Mouse (Mus musculus) heart, embryonic 10.5 days (tissue): ENCODE measurements around the gene Samd14. TPM values are rescaled to one million over a fixed set of nuclear protein-coding genes. Genes with fewer than 3 reads are reported as not detected.

Experiments used
- DNase-seq: peaks from one replicate; pipeline ENCODE4 v3.0.0-alpha.2; 2017; ENCODE audit warnings: low spot score
- H3K27ac ChIP-seq: fragments of 300-500 bp; sonication (generic); 2 replicates; pipeline ENCODE4 v1.5.1; 2016; ENCODE audit warnings: mild to moderate bottlenecking
- H3K27me3 ChIP-seq: fragments of 300-500 bp; sonication (generic); 2 replicates; pipeline ENCODE4 v1.6.1; 2016; ENCODE audit warnings: mild to moderate bottlenecking; ENCODE audit not compliant: poor library complexity, insufficient read depth, severe bottlenecking
- H3K36me3 ChIP-seq: fragments of 300-500 bp; sonication (generic); 2 replicates; pipeline ENCODE4 v1.6.1; 2016; ENCODE audit warnings: mild to moderate bottlenecking, moderate library complexity
- H3K4me1 ChIP-seq: fragments of 300-500 bp; sonication (generic); 2 replicates; pipeline ENCODE4 v1.6.1; 2016; ENCODE audit warnings: mild to moderate bottlenecking
- H3K4me3 ChIP-seq: fragments of 300-500 bp; sonication (generic); 2 replicates; pipeline ENCODE4 v1.5.1; 2016; ENCODE audit warnings: mild to moderate bottlenecking, moderate library complexity
- H3K9me3 ChIP-seq: fragments of 300-500 bp; sonication (generic); 2 replicates; pipeline ENCODE4 v1.6.1; 2016; ENCODE audit warnings: mild to moderate bottlenecking, moderate library complexity
- WGBS: fragments of 180-500 bp; shearing (Covaris S2); methylation state at CpG from one replicate; pipeline ENCODE4 v1.1.7; 2016; 5-methylcytosine and 5-hydroxymethylcytosine counted together
- polyA plus RNA-seq: library from polyadenylated mRNA; unstranded; fragments of >200 nt; fragmentation: Nextera tagmentation; extraction: Ambion mirVana; gene quantifications from 2 replicates; pipeline ENCODE4 v1.2.1, GENCODE M21; 2016

Gene Samd14
- polyA plus RNA-seq, 1 experiment from 2014 or later = 18.8 TPM

- peak; percentile 93 for DNase-seq
- peaks cover 67% of the 10 kb centered on the region for H3K4me1 ChIP-seq
- peaks cover 19% of the 10 kb centered on the region; the same call in 1 of the 2 replicates for H3K36me3 ChIP-seq
- WGBS = 35% methylated on average over 3 of the region's 3 CpGs
- no peaks in the 10 kb centered on the region for H3K27me3 ChIP-seq
- no peaks in the 10 kb centered on the region for H3K9me3 ChIP-seq
- H3K27ac ChIP-seq = peak overlapping the region; percentile 94
- peak overlapping the region; percentile 80 for H3K4me3 ChIP-seq
These were observed 2.4 kb downstream of the Samd14 start for GRCm38 (mm10) chr11:95012075-95012474.

- Histone ChIP-seq H3K4me1 (peaks cover 67% of the 10 kb centered on the region), H3K27me3 (no peaks in the 10 kb centered on the region), H3K27ac (peak overlapping the region; percentile 69), H3K4me3 (no peak overlapping the region), H3K36me3 (peaks cover 23% of the 10 kb centered on the region; the same call in 1 of the 2 replicates), H3K9me3 (no peaks in the 10 kb centered on the region)
- WGBS = 44% methylated on average over 3 of the region's 3 CpGs
- DNase-seq = no peak
These were observed 2.8 kb downstream of the Samd14 start for GRCm38 (mm10) chr11:95012487-95012886.

GRCm38 (mm10) chr11:95015484-95015883, 5.8 kb downstream of the Samd14 start:
- Histone ChIP-seq H3K9me3 (no peaks in the 10 kb centered on the region), H3K36me3 (peaks cover 51% of the 10 kb centered on the region), H3K27ac (peak overlapping the region; percentile 81), H3K27me3 (peaks cover 26% of the 10 kb centered on the region), H3K4me1 (peaks cover 51% of the 10 kb centered on the region), H3K4me3 (peak overlapping the region; percentile 29; the same call in 1 of the 2 replicates)
- 50% methylated on average over 3 of the region's 3 CpGs for WGBS
- DNase-seq = no peak

GRCm38 (mm10) chr11:95022237-95022992, 12.7 kb downstream of the Samd14 start:
- no peak overlapping the region for H3K27ac ChIP-seq
- H3K4me1 ChIP-seq = peaks cover 24% of the 10 kb centered on the region
- no peak for DNase-seq
- peaks cover 52% of the 10 kb centered on the region for H3K27me3 ChIP-seq
- peaks cover 89% of the 10 kb centered on the region for H3K36me3 ChIP-seq
- H3K4me3 ChIP-seq = no peak overlapping the region
- no peaks in the 10 kb centered on the region for H3K9me3 ChIP-seq
- WGBS = 73% methylated on average over 10 of the region's 10 CpGs

- H3K36me3 ChIP-seq = peaks cover 88% of the 10 kb centered on the region
- no peak for DNase-seq
- H3K27ac ChIP-seq = no peak overlapping the region
- H3K4me1 ChIP-seq = peaks cover 21% of the 10 kb centered on the region
- peaks cover 55% of the 10 kb centered on the region for H3K27me3 ChIP-seq
- H3K9me3 ChIP-seq = no peaks in the 10 kb centered on the region
- 95% methylated on average over 9 of the region's 9 CpGs for WGBS
- H3K4me3 ChIP-seq = no peak overlapping the region
These were observed 13.8 kb downstream of the Samd14 start for GRCm38 (mm10) chr11:95023481-95023880.

- Histone ChIP-seq H3K27ac (no peak overlapping the region), H3K4me3 (no peak overlapping the region), H3K27me3 (peaks cover 48% of the 10 kb centered on the region), H3K4me1 (peaks cover 27% of the 10 kb centered on the region), H3K9me3 (no peaks in the 10 kb centered on the region), H3K36me3 (peaks cover 86% of the 10 kb centered on the region)
- no peak for DNase-seq
- 73% methylated on average over 29 of the region's 29 CpGs for WGBS
These were observed 14.9 kb downstream of the Samd14 start for GRCm38 (mm10) chr11:95024439-95025184.

GRCm38 (mm10) chr11:95025227-95026012, 15.7 kb downstream of the Samd14 start:
- whole genome bisulfite sequencing = 86% methylated on average over 11 of the region's 11 CpGs
- H3K27ac ChIP-seq = no peak overlapping the region
- H3K4me1 ChIP-seq = peaks cover 23% of the 10 kb centered on the region
- H3K9me3 ChIP-seq = no peaks in the 10 kb centered on the region
- peaks cover 40% of the 10 kb centered on the region for H3K27me3 ChIP-seq
- no peak for DNase-seq
- no peak overlapping the region for H3K4me3 ChIP-seq
- H3K36me3 ChIP-seq = peaks cover 82% of the 10 kb centered on the region

- Histone ChIP-seq H3K27me3 (peaks cover 34% of the 10 kb centered on the region), H3K27ac (no peak overlapping the region)
These were observed 16.4 kb downstream of the Samd14 start for GRCm38 (mm10) chr11:95026090-95026542.

GRCm38 (mm10) chr11:95026849-95027248, 17.2 kb downstream of the Samd14 start:
- no peak overlapping the region for H3K27ac ChIP-seq
- peaks cover 72% of the 10 kb centered on the region for H3K36me3 ChIP-seq
- DNase-seq = no peak
- H3K27me3 ChIP-seq = peaks cover 31% of the 10 kb centered on the region
- 72% methylated on average over 6 of the region's 6 CpGs for WGBS
- H3K4me3 ChIP-seq = no peak overlapping the region
- peaks cover 23% of the 10 kb centered on the region for H3K4me1 ChIP-seq
- no peaks in the 10 kb centered on the region for H3K9me3 ChIP-seq

More at GRCm38 (mm10) chr11:95026090-95026542, 16.4 kb downstream of the Samd14 start:
- no peaks in the 10 kb centered on the region for H3K9me3 ChIP-seq
- peaks cover 23% of the 10 kb centered on the region for H3K4me1 ChIP-seq
- H3K36me3 ChIP-seq = peaks cover 75% of the 10 kb centered on the region
- H3K4me3 ChIP-seq = no peak overlapping the region
- DNase-seq = no peak
- WGBS = 79% methylated on average over 6 of the region's 6 CpGs

- Histone ChIP-seq H3K36me3 (peaks cover 65% of the 10 kb centered on the region), H3K4me3 (no peak overlapping the region), H3K4me1 (peaks cover 27% of the 10 kb centered on the region), H3K27ac (no peak overlapping the region), H3K9me3 (no peaks in the 10 kb centered on the region), H3K27me3 (peaks cover 41% of the 10 kb centered on the region)
- DNase-seq = no peak
- whole genome bisulfite sequencing = 27% methylated on average over 13 of the region's 13 CpGs
These were observed 18.3 kb downstream of the Samd14 start for GRCm38 (mm10) chr11:95027850-95028470.

- Histone ChIP-seq H3K4me1 (peaks cover 33% of the 10 kb centered on the region), H3K4me3 (no peak overlapping the region), H3K9me3 (no peaks in the 10 kb centered on the region), H3K36me3 (peaks cover 45% of the 10 kb centered on the region; the same call in 1 of the 2 replicates), H3K27ac (peak overlapping the region; percentile 53), H3K27me3 (peaks cover 56% of the 10 kb centered on the region)
- no peak for DNase-seq
- WGBS = 26% methylated on average over 6 of the region's 6 CpGs
These were observed 23.3 kb downstream of the Samd14 start for GRCm38 (mm10) chr11:95032945-95033344.

- DNase-seq = no peak
- Histone ChIP-seq H3K27ac (peak overlapping the region; percentile 53), H3K4me3 (peak overlapping the region; percentile 25), H3K27me3 (peaks cover 50% of the 10 kb centered on the region), H3K36me3 (peaks cover 43% of the 10 kb centered on the region; the same call in 1 of the 2 replicates), H3K4me1 (peaks cover 32% of the 10 kb centered on the region), H3K9me3 (no peaks in the 10 kb centered on the region)
- 19% methylated on average over 14 of the region's 14 CpGs for WGBS
These were observed 23.9 kb downstream of the Samd14 start for GRCm38 (mm10) chr11:95033617-95034016.
